Mouse (Mus musculus) liver, adult 2 months (tissue): ENCODE measurements around the gene Col23a1.

Source experiments
- CTCF ChIP-seq: fragments of 200-500 bp; IDR thresholded peaks from 2 replicates; pipeline ENCODE4 v1.5.1; 2011; ENCODE audit warnings: low read depth, low read length, control low read depth
- POLR2A ChIP-seq: fragments of 200-500 bp; IDR thresholded peaks from 2 replicates; pipeline ENCODE4 v1.6.1; 2011; ENCODE audit warnings: low read length, control low read depth; ENCODE audit not compliant: insufficient read depth; ENCODE audit errors: extremely low read depth

GRCm38 (mm10) chr11:51459569-51460043 is 169.9 kb downstream of the Col23a1 start:
- TF ChIP-seq CTCF (no peak), POLR2A (no peak)
